Mouse (Mus musculus) limb, embryonic 10.5 days (tissue): ENCODE data around the gene Pbx3. TPM values are rescaled to one million over a fixed set of nuclear protein-coding genes. Genes with fewer than 3 reads are reported as not detected.

ENCODE experiments used
- DNase-seq: peaks from one replicate; pipeline ENCODE4 v3.0.0-alpha.2; 2017; ENCODE audit warnings: low spot score
- H3K27ac ChIP-seq: fragments of 300-500 bp; sonication (generic); 2 replicates; pipeline ENCODE4 v1.5.1; 2016; ENCODE audit warnings: mild to moderate bottlenecking
- H3K27me3 ChIP-seq: fragments of 300-500 bp; sonication (generic); 2 replicates; pipeline ENCODE4 v1.6.1; 2016; ENCODE audit warnings: low read depth, mild to moderate bottlenecking; ENCODE audit not compliant: poor library complexity, severe bottlenecking
- H3K36me3 ChIP-seq: fragments of 300-500 bp; sonication (generic); 2 replicates; pipeline ENCODE4 v1.6.1; 2016; ENCODE audit warnings: mild to moderate bottlenecking, moderate library complexity
- H3K4me1 ChIP-seq: fragments of 300-500 bp; sonication (generic); 2 replicates; pipeline ENCODE4 v1.6.1; 2016
- H3K4me3 ChIP-seq: fragments of 300-500 bp; sonication (generic); 2 replicates; pipeline ENCODE4 v1.5.1; 2016; ENCODE audit warnings: mild to moderate bottlenecking, moderate library complexity
- H3K9me3 ChIP-seq: fragments of 300-500 bp; sonication (generic); replicated peaks from 2 replicates; pipeline ENCODE4 v1.6.1; 2016; ENCODE audit warnings: mild to moderate bottlenecking
- WGBS: fragments of 180-500 bp; shearing (Covaris S2); methylation state at CpG from one replicate; pipeline ENCODE4 v1.1.7; 2016; 5-methylcytosine and 5-hydroxymethylcytosine counted together
- polyA plus RNA-seq: library from polyadenylated mRNA; unstranded; fragments of >200 nt; fragmentation: Nextera tagmentation; extraction: Ambion mirVana; gene quantifications from 2 replicates; pipeline ENCODE4 v1.2.1, GENCODE M21; 2016

Pbx3 gene
- polyA plus RNA-seq, 1 experiment from 2014 or later: 31.9 TPM

- H3K27ac ChIP-seq: no peak overlapping the region
- H3K27me3 ChIP-seq: no peaks in the 10 kb centered on the region
- H3K9me3 ChIP-seq: no peaks in the 10 kb centered on the region
- peaks cover 9% of the 10 kb centered on the region for H3K36me3 ChIP-seq
- no peak for DNase-seq
- H3K4me3 ChIP-seq: no peak overlapping the region
- peaks cover 10% of the 10 kb centered on the region; the same call in 1 of the 2 replicates for H3K4me1 ChIP-seq
- 85% methylated on average over 8 of the region's 8 CpGs for WGBS
Observed at GRCm38 (mm10) chr2:34193870-34194820, 178.8 kb downstream of the Pbx3 start.

GRCm38 (mm10) chr2:34193276-34193675 lies 179.7 kb downstream of the Pbx3 start:
- WGBS: 77% methylated on average over 5 of the region's 5 CpGs
- no peak overlapping the region for H3K27ac ChIP-seq
- DNase-seq: no peak

GRCm38 (mm10) chr2:34187366-34187765 lies 185.6 kb downstream of the Pbx3 start:
- Histone ChIP-seq H3K4me3 (no peak overlapping the region), H3K27ac (no peak overlapping the region), H3K9me3 (no peaks in the 10 kb centered on the region), H3K4me1 (peaks cover 15% of the 10 kb centered on the region), H3K27me3 (no peaks in the 10 kb centered on the region), H3K36me3 (peaks cover 12% of the 10 kb centered on the region; the same call in 1 of the 2 replicates)
- DNase-seq: no peak
- 90% methylated on average over 2 of the region's 2 CpGs for WGBS

More at GRCm38 (mm10) chr2:34193276-34193675, 179.7 kb downstream of the Pbx3 start:
- Histone ChIP-seq H3K9me3 (no peaks in the 10 kb centered on the region), H3K27me3 (no peaks in the 10 kb centered on the region), H3K4me1 (peaks cover 10% of the 10 kb centered on the region; the same call in 1 of the 2 replicates), H3K36me3 (peaks cover 5% of the 10 kb centered on the region; the same call in 1 of the 2 replicates), H3K4me3 (no peak overlapping the region)

GRCm38 (mm10) chr2:34181600-34181999 lies 191.3 kb downstream of the Pbx3 start:
- WGBS: 72% methylated on average over 1 of the region's 1 CpGs
- Histone ChIP-seq H3K27me3 (no peaks in the 10 kb centered on the region), H3K4me3 (no peak overlapping the region), H3K4me1 (peaks cover 24% of the 10 kb centered on the region), H3K9me3 (no peaks in the 10 kb centered on the region), H3K36me3 (peaks cover 24% of the 10 kb centered on the region), H3K27ac (no peak overlapping the region)
- DNase-seq: no peak

GRCm38 (mm10) chr2:34179299-34179698 lies 193.6 kb downstream of the Pbx3 start:
- DNase-seq: no peak
- Histone ChIP-seq H3K4me3 (no peak overlapping the region), H3K27ac (no peak overlapping the region), H3K36me3 (peaks cover 36% of the 10 kb centered on the region), H3K9me3 (no peaks in the 10 kb centered on the region), H3K4me1 (peaks cover 34% of the 10 kb centered on the region), H3K27me3 (no peaks in the 10 kb centered on the region)
- 94% methylated on average over 1 of the region's 1 CpGs for WGBS

- Histone ChIP-seq H3K4me3 (no peak overlapping the region), H3K9me3 (no peaks in the 10 kb centered on the region), H3K36me3 (peaks cover 42% of the 10 kb centered on the region), H3K27ac (no peak overlapping the region), H3K4me1 (peaks cover 33% of the 10 kb centered on the region), H3K27me3 (no peaks in the 10 kb centered on the region)
- no peak for DNase-seq
Observed at GRCm38 (mm10) chr2:34178653-34179052, 194.3 kb downstream of the Pbx3 start.

GRCm38 (mm10) chr2:34170424-34170823 lies 202.5 kb downstream of the Pbx3 start:
- WGBS: 91% methylated on average over 2 of the region's 2 CpGs
- Histone ChIP-seq H3K4me3 (no peak overlapping the region), H3K36me3 (peaks cover 38% of the 10 kb centered on the region), H3K27ac (no peak overlapping the region), H3K27me3 (no peaks in the 10 kb centered on the region), H3K4me1 (peaks cover 13% of the 10 kb centered on the region), H3K9me3 (no peaks in the 10 kb centered on the region)
- DNase-seq: peak; percentile 11

GRCm38 (mm10) chr2:34169626-34170025 lies 203.3 kb downstream of the Pbx3 start:
- no peaks in the 10 kb centered on the region for H3K9me3 ChIP-seq
- no peaks in the 10 kb centered on the region for H3K27me3 ChIP-seq
- H3K36me3 ChIP-seq: peaks cover 35% of the 10 kb centered on the region
- H3K4me1 ChIP-seq: peaks cover 11% of the 10 kb centered on the region
- no peak for DNase-seq
- no peak overlapping the region for H3K27ac ChIP-seq
- 92% methylated on average over 2 of the region's 2 CpGs for WGBS
- no peak overlapping the region for H3K4me3 ChIP-seq

- no peaks in the 10 kb centered on the region for H3K27me3 ChIP-seq
- no peak for DNase-seq
- peaks cover 23% of the 10 kb centered on the region for H3K36me3 ChIP-seq
- H3K4me1 ChIP-seq: peaks cover 11% of the 10 kb centered on the region
- H3K27ac ChIP-seq: no peak overlapping the region
- no peak overlapping the region for H3K4me3 ChIP-seq
- no peaks in the 10 kb centered on the region for H3K9me3 ChIP-seq
- WGBS: 50% methylated on average over 3 of the region's 3 CpGs
Observed at GRCm38 (mm10) chr2:34168191-34168590, 204.8 kb downstream of the Pbx3 start.

- Histone ChIP-seq H3K4me1 (peaks cover 4% of the 10 kb centered on the region; the same call in 1 of the 2 replicates), H3K4me3 (no peak overlapping the region), H3K9me3 (no peaks in the 10 kb centered on the region), H3K27ac (no peak overlapping the region), H3K27me3 (no peaks in the 10 kb centered on the region), H3K36me3 (no peaks in the 10 kb centered on the region)
- 82% methylated on average over 3 of the region's 3 CpGs for WGBS
- DNase-seq: no peak
Observed at GRCm38 (mm10) chr2:34162484-34162883, 210.5 kb downstream of the Pbx3 start.

GRCm38 (mm10) chr2:34157746-34158145 lies 215.2 kb downstream of the Pbx3 start:
- H3K9me3 ChIP-seq: no peaks in the 10 kb centered on the region
- DNase-seq: no peak
- H3K27me3 ChIP-seq: no peaks in the 10 kb centered on the region
- H3K27ac ChIP-seq: no peak overlapping the region
- H3K4me1 ChIP-seq: peaks cover 36% of the 10 kb centered on the region
- no peaks in the 10 kb centered on the region for H3K36me3 ChIP-seq
- whole genome bisulfite sequencing: 95% methylated on average over 3 of the region's 3 CpGs
- no peak overlapping the region for H3K4me3 ChIP-seq

GRCm38 (mm10) chr2:34154833-34155232 lies 218.1 kb downstream of the Pbx3 start:
- WGBS: 66% methylated on average over 5 of the region's 5 CpGs

GRCm38 (mm10) chr2:34153336-34153735 lies 219.6 kb downstream of the Pbx3 start:
- H3K36me3 ChIP-seq: no peaks in the 10 kb centered on the region

More at GRCm38 (mm10) chr2:34154833-34155232, 218.1 kb downstream of the Pbx3 start:
- no peak overlapping the region for H3K4me3 ChIP-seq
- no peaks in the 10 kb centered on the region for H3K9me3 ChIP-seq
- H3K27ac ChIP-seq: peak overlapping the region; percentile 10; the same call in 1 of the 2 replicates
- peaks cover 36% of the 10 kb centered on the region for H3K4me1 ChIP-seq
- no peaks in the 10 kb centered on the region for H3K36me3 ChIP-seq
- DNase-seq: no peak
- H3K27me3 ChIP-seq: no peaks in the 10 kb centered on the region

More at GRCm38 (mm10) chr2:34153336-34153735, 219.6 kb downstream of the Pbx3 start:
- 80% methylated on average over 6 of the region's 6 CpGs for WGBS
- H3K27ac ChIP-seq: no peak overlapping the region
- H3K4me3 ChIP-seq: no peak overlapping the region
- H3K27me3 ChIP-seq: no peaks in the 10 kb centered on the region; the same call in 1 of the 2 replicates
- H3K4me1 ChIP-seq: peaks cover 42% of the 10 kb centered on the region
- no peak for DNase-seq
- H3K9me3 ChIP-seq: no peaks in the 10 kb centered on the region
